Mouse (Mus musculus) gastrocnemius, postnatal 14 days (tissue): ENCODE measurements around the gene Psd. TPM values are rescaled to one million over a fixed set of nuclear protein-coding genes. Genes with fewer than 3 reads are reported as not detected.

Source experiments
- DNase-seq: peaks from one replicate; pipeline ENCODE4 v3.0.0; 2021; ENCODE audit warnings: mixed read lengths
- intact Hi-C: fragments of 180-260 bp; cut with DNase I; formaldehyde crosslinking; loops from one replicate; pipeline ENCODE4 v1.15.1; 2025; ENCODE audit warnings: low total_unique reads
- total RNA-seq, 2 experiments: library from RNA; stranded (reverse); gene quantifications; 2 replicates each; pipeline ENCODE4 v1.2.3; 2021

Gene Psd
- total RNA-seq, 2 experiments from 2014 or later, result 1.4 to 1.9 TPM

DNA sequence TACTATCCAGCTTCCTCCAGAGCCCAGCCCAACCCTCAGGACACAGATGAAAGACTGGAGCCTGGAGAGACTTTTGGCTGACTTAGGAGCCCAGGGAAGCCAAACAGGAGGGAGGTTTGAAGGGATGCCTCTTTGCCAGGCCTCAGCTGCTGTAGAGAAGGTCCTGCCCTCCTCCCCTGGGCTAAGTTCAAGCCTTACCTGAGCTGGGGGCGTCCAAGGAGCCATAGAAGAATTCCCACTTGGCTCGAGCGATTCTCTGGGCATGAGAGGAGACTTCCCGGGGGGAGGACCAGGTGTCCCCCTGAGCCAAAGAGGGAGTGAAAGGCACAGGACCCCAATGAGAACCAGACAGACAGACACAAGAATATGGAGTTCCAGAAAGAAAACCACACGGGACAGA, 3.2 kb downstream of the Psd start:
- DNase-seq, result peak; percentile 1
- intact Hi-C loops, result no loop called here

DNA sequence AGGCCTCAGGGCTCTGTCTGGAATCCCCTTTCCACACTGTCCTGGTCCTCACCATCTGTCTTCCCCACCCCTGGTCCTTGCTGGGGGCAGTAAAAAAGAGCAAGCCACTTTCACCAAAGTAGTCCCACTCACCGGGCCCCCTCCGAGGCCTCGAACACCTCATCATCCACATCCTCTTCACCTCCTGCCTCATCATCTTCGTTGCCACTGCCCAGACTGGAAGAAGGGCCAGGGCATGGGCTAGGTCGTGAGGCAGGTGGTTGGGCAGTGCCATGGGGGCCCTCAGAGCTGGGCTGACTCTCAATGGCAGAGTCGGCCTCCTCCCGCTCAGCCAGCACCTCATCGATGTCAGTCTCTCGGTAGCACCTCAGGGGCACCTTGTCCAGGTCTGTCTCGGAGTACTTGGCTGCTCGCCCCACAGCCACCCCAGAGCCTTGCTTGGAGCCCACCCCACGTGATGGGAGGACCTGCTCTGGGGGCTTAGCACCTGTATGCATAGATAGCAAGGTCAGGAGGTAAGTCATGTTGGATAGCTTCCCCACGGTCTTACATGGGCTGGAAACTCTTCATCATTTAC, 3.9 kb downstream of the Psd start:
- DNase-seq, result no peak
- intact Hi-C loops, result no loop called here

DNA sequence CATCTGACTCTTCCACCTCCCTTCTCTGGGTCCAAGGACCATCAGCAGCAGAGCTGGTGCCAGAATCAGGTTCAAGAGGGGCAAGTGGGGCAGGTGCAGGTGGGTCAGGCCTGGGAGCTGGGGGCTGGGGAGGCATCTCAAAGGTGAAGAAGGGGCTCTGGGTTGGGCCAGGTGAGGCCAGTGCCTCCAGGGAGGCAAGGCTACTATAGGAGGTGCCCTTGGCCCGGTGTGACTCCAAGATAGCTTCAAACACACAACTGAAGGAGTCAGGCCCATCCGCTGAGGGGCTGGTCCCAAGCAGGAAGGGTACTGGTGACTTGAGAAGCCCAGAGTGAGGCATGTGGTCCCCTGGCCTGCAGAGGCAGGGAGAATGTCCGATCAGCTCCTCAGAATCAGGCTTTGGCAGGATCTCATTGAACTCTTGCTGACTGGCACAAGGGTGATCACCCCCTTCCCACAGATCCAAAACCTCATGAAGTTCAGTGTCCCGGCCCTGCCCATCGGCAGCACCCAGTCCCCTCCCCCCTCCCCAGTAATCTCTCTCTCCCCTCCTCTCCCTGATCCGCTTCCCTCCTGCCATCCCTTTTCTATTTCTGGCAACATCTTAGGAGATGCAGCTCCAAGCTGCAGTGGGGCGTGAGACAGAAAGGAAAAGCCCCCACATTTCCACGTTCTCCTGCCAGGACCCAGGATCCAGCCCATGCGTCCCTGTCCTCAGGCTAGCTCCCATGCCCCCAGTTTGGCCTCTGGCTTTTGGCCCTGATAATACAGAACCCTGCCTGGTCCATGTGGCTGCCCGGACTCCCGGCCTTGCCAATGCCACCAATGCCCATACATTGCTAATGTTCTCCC, 4.6 kb downstream of the Psd start:
- peak; percentile 2 for DNase-seq
- intact Hi-C loops, result no loop called here

DNA sequence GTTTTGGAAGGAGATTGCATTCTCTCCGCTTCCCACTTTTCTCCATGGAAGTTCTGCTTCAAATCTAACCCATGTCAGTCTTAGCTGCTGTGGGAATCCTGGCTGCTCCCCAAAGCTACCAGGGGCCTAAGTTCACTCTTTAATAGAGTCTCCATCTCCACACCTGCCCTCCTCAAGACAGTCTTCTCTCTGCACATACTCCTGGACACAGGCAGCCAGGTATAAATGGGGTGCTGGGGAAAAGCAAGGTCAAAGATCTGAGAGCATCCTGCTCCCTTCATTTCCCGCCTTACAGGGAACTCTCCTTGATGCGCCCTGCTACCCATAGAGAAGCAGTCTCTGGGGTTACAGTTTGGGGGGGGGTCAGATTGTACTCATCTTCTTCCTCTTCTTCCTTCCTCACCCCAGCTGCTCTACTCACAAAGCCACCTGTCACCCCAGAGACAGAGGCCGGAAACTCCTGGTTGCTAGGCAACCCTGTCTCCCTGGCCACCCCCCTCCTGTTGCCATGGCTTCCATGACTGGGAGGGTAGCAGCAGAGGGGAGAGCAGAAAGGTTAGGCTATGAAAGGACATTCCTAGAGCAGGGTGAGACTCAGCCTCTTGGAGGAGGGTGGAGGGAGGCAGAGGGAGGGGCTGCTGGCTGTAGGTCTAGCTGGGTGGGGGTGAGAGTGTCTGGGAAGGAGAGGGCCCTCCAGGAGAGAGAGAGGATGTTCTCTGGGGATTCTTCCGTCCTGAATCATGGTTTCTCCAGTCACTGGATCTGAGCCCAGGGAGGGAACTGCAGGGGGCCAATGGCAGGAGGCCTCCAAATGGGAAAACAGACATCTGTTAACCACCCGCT, 5.6 kb downstream of the Psd start:
- DNase-seq, result peak; percentile 8

DNA sequence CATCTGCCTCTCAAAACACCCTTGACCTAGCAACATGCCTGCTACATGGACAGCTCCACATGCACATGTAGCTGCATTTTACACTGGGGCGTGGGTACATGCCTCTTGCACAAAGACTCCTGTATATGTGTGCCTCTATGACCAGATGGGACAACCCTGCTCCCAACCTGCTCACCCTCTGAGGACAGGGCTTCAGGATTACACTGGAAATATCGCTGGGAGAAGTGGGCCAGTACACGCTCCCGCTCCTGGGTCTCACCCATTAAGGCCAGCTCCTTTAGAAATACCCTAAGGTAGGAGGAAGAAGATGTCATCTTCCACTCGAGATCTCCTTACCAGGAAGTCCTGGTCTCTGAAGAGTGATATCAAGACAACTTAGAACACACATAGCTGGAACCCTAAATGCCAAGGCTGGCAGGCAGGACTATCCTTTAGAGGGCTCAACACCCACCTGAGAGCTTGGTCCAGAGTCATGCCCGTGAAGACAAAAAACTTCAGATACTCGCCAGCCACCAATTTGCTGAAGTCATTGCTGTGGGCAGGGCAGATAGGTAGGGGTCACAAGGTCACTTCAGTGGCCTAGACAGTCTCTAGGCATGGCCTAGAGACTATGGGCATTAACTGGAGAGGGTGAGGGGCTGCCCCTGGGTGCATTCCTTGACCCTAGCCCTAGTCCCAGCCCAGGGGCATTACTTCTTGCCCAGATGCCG, 6.7 kb downstream of the Psd start:
- DNase-seq, result no peak
- intact Hi-C loops, result no loop called here

More for the DNA sequence above, 5.6 kb downstream of the Psd start:
- intact Hi-C loops, result no loop called here

DNA sequence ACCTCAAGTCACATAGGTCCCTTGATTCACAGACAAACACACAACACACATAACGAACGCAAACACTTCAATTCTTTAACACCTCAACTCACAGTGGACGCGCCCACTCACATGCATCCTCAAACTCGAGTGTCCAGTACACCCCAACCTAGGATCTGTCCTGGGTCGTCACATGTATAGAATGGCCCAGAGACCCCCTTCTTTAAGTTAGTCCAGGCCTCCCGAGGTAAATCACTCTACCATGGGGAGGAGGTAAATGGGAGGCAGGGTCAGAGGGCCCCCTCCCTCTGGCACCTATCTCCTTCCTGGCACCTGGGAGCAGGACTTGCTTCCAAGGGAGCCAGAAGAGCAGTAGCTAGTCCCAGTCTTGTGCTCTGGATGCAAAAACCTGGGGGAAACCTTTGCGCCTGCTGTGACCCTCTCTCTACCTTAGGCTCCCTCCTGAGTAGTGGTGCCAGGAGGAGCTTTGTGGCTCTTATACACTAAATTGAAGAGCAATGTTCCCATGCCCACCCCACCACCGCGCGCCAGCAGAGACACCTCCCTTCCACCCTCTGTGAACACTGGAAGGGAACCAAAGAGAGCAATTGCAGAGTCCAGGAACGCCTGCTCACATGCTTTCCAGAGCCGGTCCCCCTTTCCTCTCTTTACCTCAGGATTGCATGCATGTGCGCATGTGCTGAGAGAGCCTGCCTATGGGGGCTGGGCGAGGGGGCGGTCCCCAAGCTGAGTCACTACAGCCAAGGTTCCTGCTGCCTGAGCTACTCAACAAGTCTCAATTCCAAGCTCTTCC, 8.2 kb downstream of the Psd start:
- peak; percentile 68 for DNase-seq
- intact Hi-C loops, result no loop called here

DNA sequence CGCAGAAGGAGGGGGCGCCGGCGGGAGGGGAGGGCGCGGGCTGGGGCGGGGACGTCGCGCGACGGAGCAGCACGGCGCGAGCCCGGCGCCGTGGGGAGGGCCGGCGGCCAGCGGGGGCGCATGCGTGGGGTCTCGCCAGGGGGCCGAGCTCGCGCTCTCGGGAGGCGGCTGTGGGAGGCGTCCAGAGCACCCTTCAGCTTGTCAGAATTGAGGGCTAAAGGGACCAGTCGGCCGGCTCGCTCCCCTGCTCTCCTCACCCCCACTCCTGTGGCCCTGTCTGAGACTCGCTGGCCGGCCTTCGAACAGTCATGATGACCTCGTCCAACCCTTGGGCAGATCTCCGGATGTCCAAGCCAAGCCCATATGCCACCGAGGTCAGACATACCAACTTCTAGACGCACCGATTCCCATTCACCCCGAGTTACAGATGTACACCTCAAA, 8.9 kb downstream of the Psd start:
- intact Hi-C loops, result no loop called here

DNA sequence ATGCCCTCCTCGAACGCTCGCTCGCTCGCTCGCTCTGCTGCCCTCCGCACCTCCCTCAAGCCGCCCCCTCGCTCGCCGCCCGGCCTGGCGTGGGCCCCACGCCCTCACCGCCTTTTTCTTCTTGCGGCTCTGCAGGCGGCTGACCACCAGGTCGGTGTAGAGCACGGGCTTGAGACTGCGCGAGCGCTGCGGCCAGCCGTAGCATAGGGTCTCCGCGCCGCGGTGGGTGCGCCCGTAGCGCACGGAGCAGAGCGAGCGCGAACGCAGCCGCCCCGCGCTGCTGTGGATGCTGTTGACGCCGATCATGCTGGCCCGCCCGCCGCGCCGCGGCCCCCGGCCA, 9.4 kb downstream of the Psd start:
- DNase-seq, result peak; percentile 3
- intact Hi-C loops, result no loop called here

More for the DNA sequence above, 8.9 kb downstream of the Psd start:
- DNase-seq, result peak; percentile 23

DNA sequence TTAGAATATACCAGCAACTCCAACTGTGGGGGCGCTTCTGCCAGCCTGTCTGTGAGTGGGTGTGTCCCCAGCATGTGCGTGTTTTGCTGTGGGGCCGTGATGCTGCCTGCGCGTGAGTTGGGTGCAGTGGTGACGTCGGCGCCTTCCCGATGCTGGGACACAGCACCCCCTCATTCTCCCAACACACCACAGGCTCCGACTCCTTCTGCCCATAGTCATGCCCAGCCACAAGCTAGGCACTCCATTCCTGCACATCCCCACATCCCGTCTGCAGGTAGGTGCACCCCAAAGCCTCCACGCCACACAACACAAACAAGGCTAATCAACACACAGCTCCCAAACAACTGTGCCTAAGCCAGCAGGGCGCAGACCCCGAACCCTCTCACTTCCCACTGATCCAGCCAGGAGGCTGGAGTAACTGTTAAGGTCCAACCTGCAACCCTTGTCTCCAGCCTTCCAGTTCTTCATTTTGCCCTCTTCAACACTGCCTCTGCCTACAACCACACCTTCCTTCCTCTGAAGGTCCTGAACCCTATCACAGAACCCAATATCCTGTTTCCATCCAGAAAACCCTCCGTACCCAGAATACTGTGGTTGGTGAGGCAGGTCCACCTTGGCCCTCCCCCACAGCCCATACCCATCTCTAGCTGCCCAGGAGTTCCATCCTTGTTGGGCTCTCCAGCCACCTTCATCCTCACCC, 10.0 kb downstream of the Psd start:
- intact Hi-C loops, result no loop called here
- peak; percentile 6 for DNase-seq

DNA sequence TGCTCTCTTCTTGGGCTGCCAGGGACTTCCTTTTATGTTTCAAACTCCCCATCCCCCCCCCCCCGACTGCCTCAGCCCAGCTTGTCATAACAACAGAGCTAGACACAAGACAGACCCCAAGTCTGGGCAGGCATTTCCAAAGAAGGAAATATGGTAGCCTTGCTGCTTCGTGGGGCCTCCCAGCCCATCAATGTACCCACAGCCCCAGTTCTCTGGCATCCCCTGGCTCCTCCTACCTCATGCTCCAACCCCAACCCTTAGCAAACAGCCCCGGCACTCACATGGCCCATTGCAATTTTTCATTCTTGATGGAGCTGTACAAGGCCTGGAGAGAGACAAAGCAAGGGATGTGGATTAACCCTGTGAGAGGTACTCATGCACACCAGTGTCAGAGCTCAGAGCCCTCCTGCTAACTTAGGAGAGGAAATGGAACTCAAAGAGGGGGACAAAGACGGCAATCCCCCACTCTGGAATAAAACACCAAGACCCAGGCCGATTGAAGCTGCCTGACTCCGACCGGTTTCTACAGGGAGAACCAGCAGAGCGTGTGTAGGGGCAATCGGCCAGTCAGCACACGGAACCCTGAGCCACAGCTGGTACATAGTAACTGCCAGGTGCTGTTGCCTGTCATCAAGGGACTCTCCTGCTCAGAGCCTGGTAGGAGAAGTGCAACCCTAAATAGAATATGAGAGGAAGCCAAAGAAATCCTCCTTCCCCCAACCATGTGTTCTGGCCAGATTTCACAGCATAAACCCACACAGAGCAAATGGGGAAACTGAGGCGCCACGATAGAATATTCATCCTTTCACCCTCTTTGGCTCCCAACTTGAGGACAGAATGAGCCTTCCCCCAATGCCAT, 11.0 kb downstream of the Psd start:
- intact Hi-C loops, result no loop called here
- no peak for DNase-seq

DNA sequence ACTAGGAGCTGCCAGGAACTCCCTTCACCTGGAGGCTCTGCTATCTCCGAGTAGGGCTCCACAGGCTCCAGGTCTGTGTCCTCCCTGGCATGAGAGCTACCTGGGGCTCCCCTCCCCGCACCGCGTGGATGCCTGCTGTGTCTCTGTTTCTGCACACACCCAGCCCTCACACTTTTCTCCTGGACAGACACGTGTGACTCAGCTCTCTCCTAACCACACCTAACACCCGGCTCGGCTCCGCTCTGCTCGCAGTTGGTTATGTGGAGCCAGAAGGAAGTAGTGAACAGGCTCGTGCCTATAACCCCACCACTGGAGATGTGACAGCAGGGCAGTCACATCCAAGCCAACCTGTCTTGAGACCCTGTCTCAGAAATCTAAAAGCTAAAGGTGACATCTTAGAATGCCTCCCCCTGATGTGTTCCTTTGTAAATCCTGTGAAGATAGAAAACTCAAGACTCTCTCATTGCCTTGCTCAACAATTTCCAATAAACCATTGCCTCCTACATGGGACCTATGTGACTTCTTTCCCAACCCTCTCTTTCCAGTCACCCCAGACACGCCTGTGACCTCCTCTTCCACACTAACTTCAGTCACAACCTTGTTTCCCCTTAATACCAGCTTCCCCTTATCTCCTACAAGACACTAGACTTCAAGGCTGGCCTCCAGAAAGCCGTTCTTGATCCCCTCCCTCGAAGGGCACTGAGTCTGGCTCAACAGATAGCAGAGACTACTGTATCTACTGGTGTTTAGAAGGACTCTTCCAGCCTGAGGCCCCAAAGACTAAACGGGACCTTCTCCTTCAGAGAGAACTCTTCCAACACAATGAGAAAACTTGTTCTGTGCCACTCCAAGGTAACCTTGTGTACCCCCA, 11.8 kb downstream of the Psd start:
- intact Hi-C loops, result no loop called here

DNA sequence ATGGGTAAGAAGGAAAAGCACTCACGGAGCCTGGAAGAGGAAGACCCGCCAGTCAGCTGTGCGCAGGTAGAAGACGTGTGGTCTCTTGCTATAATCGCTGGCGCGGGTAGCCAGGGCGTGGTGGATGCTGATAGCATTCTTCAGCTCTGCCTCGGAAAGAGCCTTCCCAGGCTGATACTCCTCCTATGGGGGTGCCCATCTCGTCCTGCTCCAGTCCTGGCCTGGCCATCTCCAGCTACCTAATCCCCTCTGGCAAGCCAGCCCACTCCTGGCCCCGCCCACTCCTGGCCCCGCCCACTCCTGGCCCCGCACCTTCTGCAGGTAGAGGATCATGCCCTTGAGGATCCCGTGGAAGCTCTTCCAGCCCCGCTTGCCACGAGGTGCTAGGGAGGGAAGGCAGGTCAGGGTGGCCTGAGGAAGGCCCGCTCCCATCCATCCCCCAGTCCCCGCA, 12.8 kb downstream of the Psd start:
- intact Hi-C loops, result no loop called here
- DNase-seq, result peak; percentile 3

More for the DNA sequence above, 11.8 kb downstream of the Psd start:
- DNase-seq, result no peak

DNA sequence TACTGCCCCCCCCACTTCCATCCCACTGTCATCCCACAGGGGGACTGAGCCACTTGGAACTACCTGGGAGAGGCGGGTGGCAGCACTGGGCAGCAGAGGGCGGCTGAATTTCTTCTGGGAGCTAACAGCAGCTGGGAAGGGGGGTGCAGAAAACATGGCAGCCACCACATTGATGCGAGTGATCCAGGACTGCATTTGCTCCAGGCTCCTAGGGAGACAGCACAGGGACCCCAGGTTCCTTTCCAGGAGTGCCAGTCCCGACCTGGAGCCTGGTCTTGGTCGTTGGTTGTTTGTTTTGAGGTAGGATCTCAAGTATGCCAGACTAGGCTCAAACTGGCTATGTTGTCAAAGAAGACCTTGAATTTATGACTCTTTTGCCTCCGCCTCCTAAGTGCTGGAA, 13.4 kb downstream of the Psd start:
- intact Hi-C loops, result no loop called here
- no peak for DNase-seq

DNA sequence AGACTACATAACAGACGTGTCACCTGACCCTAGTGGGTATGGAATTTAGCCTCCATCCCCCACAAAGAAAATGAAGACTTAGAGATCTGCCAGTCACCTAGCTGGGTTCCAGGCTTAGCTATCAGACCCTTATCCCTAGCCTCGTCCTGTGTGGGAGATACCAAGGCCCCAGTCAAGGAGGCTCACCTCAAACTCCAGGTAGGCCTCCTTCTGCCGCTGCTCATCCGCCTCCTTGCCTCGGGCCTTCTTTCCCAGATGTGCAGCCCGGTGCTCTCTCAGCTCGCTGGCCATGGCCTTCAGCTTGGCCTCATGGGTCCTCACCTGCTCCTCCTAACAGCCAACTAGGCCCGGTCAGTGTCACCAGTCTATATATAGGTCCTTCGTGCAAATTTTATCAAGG, 13.8 kb downstream of the Psd start:
- intact Hi-C loops, result no loop called here
- DNase-seq, result no peak

DNA sequence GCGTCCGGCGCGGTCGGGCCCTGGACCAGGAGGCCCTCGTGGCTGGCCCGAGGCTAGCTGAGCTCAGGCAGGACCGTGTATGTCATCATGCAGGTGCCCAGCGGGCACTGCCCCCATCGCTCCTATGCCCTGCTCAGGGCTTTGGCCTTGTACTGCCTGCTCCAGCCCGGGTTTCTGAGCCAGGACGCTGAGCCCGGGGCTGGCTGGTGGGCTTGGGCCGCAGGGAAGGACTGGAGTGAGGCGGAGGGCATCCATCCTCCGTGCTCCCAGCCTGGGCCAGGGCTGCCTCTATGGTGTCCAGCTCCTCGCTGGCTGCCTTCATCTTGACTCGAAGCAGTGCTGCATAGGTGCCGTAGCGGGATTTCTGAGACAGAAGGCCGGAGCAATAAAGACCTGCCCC, 14.4 kb downstream of the Psd start:
- intact Hi-C loops, result no loop called here
- peak; percentile 2 for DNase-seq

DNA sequence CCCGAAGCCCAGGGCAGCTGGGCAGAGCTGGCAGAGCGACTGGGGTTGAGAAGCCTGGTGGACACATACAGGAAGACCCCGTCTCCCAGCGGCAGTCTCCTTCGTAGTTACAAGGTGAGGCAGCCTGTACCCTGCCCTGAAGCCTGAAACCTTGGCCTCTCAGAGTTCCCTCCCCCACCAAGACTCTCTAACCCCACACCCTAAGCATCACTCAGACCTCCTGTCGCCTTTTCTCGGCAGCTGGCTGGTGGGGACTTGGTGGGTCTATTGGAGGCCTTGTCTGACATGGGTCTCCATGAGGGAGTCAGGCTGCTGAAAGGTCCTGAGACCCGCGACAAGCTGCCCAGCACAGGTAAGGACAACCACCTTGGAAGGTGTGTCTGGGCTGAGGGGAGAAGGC, 15.6 kb downstream of the Psd start:
- DNase-seq, result no peak

More for the DNA sequence above, 15.6 kb downstream of the Psd start:
- intact Hi-C loops, result no loop called here
